Mouse (Mus musculus) layer of hippocampus, adult 11-12 months (tissue): ENCODE data around the gene Dock8.
"Not testable (repeated sequence)": the region's sequence is repeated elsewhere in the genome, so short reads cannot be mapped to it uniquely, and the experiment has no call there.

Experiments
- DNase-seq: peaks from one replicate; pipeline ENCODE4 v3.0.0; 2022; ENCODE audit warnings: low spot score

Gene Dock8

DNA sequence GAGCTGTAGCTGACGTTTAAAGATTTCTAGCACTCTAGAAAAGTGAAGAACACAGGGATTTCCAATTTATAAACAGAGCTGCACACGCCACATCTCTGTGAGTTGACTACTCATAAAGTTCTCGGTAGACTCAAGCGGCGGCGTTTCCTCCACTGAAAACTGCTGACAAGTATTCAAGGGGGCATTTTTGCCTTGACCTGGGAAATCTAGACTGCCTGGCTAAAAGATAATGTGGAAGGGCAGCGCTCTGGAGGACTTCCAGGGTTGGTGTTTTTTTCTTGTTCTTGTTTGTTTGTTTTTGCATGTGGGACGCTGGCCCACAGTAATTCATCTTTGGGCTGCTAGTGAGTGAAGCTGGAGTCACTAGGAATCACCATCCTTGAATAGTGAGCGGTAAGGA, 819 bp downstream of the Dock8 start:
- DNase-seq: no peak

GRCm38 (mm10) chr19:25002032-25002431, 2.7 kb downstream of the Dock8 start:
- DNase-seq: no peak

GRCm38 (mm10) chr19:25002828-25003227, 3.5 kb downstream of the Dock8 start:
- DNase-seq: no peak

- no peak for DNase-seq
These were observed 4.5 kb downstream of the Dock8 start for GRCm38 (mm10) chr19:25003810-25004209.

GRCm38 (mm10) chr19:25006686-25007085, 7.4 kb downstream of the Dock8 start:
- no peak for DNase-seq

DNA sequence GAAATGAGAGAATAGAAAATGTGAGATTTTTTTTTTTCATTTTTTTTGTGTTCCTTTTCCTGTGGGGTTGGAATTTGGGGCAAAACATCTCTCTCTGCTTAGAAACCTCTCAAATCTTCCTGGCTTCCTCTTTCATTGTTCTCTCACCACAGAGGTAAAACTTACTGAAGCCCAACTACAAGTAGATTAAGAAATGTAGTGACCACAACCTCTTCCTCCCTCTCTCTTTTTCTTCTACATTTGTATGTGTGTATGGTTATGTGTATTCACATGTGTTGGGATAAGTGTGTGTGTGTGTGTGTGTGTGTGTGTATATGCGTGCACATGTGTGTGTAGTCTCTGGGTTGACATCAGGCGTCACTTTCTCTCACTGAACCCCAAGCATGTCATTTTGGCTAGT, 9.2 kb downstream of the Dock8 start:
- no peak for DNase-seq

GRCm38 (mm10) chr19:25022766-25023165, 23.4 kb downstream of the Dock8 start:
- DNase-seq: no peak

DNA sequence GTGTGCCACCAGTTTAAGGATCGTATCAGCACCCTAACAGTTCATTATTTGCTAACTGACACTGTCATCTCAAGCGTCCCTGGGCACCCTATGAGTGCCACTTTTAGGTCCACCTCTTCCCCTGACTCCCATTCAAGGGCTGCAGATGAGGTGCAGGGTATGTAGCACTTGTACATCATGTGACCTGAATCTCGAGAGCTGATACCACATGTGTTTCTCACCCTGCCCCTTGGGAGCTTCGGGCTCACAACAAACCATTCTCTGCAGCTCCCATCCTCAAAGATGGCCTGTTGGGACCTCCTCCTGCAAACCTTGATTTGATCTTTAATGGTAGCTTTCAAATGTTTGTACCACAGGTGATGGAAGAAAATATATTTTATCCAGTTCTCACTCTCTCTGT, 32.4 kb downstream of the Dock8 start:
- no peak for DNase-seq

DNA sequence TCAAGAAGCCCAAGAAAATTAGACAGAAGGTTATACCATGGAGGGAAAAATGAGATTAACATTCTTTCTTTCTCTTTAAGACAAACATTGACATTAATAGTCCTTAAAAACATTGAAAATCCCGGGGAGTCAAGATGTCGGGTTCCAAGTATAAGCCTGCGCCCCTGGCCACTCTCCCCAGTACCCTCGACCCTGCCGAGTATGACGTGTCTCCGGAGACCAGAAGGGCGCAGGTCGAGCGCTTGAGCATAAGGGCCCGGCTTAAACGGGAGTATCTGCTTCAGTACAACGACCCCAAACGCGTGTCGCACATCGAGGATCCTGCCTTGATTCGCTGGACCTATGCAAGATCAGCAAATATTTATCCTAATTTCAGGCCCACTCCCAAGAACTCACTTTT, 33.7 kb downstream of the Dock8 start:
- not testable (repeated sequence) for DNase-seq

DNA sequence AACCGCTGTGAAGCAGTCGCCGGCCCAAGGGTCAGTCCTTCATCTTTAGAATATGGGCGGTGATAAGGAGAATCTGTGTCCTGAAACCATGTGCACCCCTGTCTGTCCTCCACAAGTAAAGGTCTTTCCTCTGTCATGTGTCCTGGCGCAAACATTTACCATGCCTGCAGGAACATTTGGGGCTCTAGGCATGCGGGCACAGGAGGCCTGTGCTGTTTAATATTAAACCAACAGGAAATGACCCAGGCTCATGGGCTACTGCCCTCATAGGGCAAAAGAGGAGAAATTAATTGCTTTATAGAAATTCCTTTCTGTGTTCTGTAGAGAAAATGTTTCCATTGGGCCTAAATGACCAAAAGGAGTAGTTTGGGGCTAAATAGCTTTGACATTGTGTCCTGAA, 36.5 kb downstream of the Dock8 start:
- no peak for DNase-seq

DNA sequence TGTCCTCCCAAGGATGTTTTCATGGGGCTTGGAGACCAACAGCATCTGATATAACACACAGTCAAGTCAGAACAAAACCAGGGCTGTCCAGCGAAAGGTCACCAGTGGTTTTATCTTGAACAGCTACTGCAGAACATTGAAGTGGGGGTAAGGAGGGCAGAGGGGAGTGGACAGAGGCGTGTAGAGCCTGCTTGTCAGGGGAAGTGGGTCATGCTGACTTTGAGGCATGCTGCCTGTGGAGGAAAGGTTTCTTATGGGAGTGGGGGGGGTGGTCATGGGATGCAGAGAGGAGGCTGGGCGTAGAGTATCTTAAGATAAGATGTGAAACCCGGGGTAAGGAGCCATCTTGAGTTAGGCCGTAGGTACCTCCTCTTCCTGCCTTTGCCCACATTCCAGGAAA, 37.5 kb downstream of the Dock8 start:
- DNase-seq: no peak

DNA sequence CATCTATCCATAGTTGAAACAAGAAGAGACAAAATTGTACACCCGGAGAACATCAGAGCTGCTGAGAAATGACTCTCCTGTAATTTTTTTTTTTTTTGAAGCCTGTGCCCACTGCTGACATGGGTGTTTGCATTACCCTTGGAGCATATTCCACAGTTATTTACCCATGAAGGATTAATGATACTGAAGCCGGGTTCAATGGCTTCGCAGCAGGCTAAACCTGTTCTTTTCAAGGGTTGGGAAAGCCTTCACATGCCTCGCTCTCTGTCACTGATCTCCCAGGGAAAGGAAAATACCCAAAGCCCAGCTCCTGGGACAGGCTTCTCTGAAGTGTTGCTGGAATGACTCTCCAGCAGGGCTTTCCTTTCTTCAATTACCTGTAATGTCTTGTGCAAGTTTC, 37.9 kb downstream of the Dock8 start:
- no peak for DNase-seq

DNA sequence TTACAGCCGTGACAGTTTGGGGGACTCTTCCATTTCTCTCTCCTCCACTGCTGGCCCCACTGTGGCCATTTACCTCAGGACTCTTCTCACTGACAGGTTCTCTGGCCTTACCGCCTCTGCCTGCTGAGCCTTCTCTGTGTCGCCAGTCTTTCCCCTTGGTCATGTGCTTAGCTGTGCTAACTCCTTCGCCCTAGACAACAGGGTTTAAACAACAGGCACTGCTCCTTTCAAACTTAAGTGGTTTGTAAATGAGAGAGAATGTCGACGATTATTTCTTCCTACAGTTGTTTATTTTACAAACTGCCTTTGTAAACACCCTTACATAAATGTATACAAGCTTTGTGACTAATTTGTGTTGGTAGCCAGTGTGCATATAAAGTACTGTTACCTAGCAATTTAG, 39.0 kb downstream of the Dock8 start:
- DNase-seq: no peak

DNA sequence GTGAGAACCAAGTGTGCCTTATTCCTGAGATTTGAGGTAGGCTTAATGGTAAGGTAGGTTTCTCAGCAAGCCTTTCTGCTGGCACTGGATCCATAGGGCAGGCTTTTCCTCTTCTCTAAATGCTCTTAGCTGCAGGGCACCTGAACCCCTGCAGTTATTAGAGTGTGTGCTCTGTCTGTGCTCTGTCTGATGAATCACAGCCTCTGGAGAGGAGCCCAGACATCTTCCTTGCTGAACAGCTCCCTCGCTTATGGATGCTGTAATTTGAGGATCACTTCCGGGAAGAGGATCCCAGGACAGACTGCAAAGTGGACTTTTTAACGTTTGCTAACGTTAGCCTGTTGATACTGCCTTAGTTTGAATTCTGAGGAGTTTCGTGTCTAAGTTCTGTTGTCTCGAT, 41.9 kb downstream of the Dock8 start:
- no peak for DNase-seq

DNA sequence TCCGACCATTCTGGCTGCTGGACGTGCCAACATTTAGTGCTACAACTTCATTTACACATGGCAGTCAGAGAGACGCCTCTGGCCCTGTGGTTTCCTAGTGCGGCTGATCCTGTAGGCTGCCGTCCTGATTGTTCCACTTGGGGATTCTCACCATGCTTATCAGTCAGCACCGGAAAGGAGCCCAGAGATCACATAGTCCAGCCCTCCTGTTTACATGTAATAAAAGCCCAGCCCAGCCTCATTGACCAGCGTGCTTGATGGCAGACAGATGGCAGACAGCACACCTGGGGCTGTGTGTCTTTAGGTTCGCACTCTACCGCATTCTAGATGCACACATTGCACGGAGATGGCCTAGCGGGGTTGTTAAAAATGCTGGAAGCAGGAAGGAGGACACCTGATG, 43.6 kb downstream of the Dock8 start:
- DNase-seq: no peak

DNA sequence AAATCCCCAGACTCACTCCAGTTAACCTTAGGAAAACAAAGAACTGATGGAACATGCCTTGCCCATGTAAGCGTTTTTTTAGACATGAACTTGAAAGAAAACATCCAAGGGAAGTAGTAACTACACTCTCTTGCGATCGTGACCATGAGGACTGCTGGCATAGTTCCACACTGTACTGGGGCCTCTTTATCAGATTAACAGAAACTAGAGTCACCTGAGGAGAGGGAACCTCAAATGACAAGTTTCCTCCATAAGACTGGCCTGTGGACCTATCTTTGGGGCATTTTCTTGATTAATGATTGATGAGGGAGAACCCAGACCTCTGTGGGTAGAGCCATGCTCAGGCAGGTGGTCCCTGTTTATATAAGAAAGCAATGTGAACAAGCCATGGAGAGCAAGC, 44.7 kb downstream of the Dock8 start:
- DNase-seq: no peak

- DNase-seq: no peak
These were observed 53.0 kb downstream of the Dock8 start for GRCm38 (mm10) chr19:25052355-25052754.

GRCm38 (mm10) chr19:25053152-25053551, 53.8 kb downstream of the Dock8 start:
- no peak for DNase-seq

DNA sequence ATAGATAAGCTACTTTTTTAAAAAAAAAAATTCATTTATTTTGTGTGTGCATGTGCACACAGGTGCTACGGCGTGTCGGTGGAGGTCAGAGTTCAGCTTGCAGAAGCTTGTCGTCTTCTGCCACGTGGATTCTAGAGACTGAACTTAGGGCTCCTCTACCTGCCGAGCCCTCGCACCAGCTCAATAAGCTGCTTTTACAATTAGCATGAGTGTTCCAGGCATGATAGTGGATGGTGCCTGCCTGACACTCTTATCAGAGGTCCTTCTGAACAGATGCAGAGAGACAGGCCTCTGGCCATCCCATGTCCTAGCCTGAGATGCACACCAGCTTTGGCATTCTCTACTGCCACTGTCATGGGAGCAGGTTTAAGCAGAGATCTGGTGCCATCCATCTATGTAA, 55.7 kb downstream of the Dock8 start:
- DNase-seq: no peak

- DNase-seq: no peak
These were observed 56.2 kb downstream of the Dock8 start for GRCm38 (mm10) chr19:25055559-25055958.

GRCm38 (mm10) chr19:25056224-25056623, 56.9 kb downstream of the Dock8 start:
- DNase-seq: no peak

GRCm38 (mm10) chr19:25057826-25058225, 58.5 kb downstream of the Dock8 start:
- no peak for DNase-seq

GRCm38 (mm10) chr19:25059847-25060364, 60.6 kb downstream of the Dock8 start:
- no peak for DNase-seq

GRCm38 (mm10) chr19:25060375-25060774, 61.0 kb downstream of the Dock8 start:
- no peak for DNase-seq
